Mouse (Mus musculus) liver, embryonic 14.5 days (tissue): Measurements from ENCODE around the gene Nktr. TPM values are rescaled to one million over a fixed set of nuclear protein-coding genes. Genes with fewer than 3 reads are reported as not detected.

Source experiments
- ATAC-seq: fragments of 200-750 bp; cut with Nextera tagmentation; 2 replicates; pipeline ENCODE4 v1.8.0; 2017; ENCODE audit warnings: moderate number of reproducible peaks, mild to moderate bottlenecking, moderate library complexity; ENCODE audit not compliant: insufficient read depth
- DNase-seq, 3 experiments: peaks; one replicate each; pipeline ENCODE4 v3.0.0-alpha.2; 2012 to 2013; ENCODE audit warnings: low read depth in 3 of 3, low spot score in 3 of 3
- H3K27ac ChIP-seq: fragments of 300-500 bp; sonication (generic); 2 replicates; pipeline ENCODE4 v1.5.1; 2014; ENCODE audit warnings: moderate library complexity, mild to moderate bottlenecking, control low read depth, inconsistent platforms
- H3K27me3 ChIP-seq: fragments of 300-500 bp; sonication (generic); 2 replicates; pipeline ENCODE4 v1.6.1; 2014; ENCODE audit warnings: mild to moderate bottlenecking, low read length, moderate library complexity; ENCODE audit not compliant: control insufficient read depth, insufficient read depth
- H3K36me3 ChIP-seq: fragments of 300-500 bp; sonication (generic); replicated peaks from 2 replicates; pipeline ENCODE4 v1.6.1; 2014; ENCODE audit warnings: low read depth; ENCODE audit not compliant: control insufficient read depth, insufficient read depth
- H3K4me1 ChIP-seq, 2 experiments: fragments of 200-500 bp in 1 of 2; fragments of 300-500 bp in 1 of 2; sonication (generic) in 1 of 2; replicated peaks; 2 replicates each; pipeline ENCODE4 v1.6.1; 2012 to 2014; ENCODE audit warnings: antibody characterized with exemption in 1 of 2, inconsistent platforms in 1 of 2, low read length in 1 of 2; ENCODE audit not compliant: control insufficient read depth in 2 of 2, insufficient read depth in 2 of 2
- H3K4me2 ChIP-seq: fragments of 300-500 bp; sonication (generic); 2 replicates; pipeline ENCODE4 v1.6.1; 2014; ENCODE audit warnings: low read depth, mild to moderate bottlenecking, control low read depth, moderate library complexity
- H3K4me3 ChIP-seq, 2 experiments: fragments of 200-500 bp in 1 of 2; fragments of 300-500 bp in 1 of 2; sonication (generic) in 1 of 2; 2 replicates each; pipeline ENCODE4 v1.5.1; 2012 to 2014; ENCODE audit warnings: low read depth in 2 of 2, low read length in 2 of 2, mild to moderate bottlenecking in 2 of 2, control low read depth in 1 of 2, inconsistent platforms in 1 of 2, moderate library complexity in 1 of 2; ENCODE audit not compliant: insufficient read depth in 1 of 2
- H3K9ac ChIP-seq: fragments of 300-500 bp; sonication (generic); replicated peaks from 2 replicates; pipeline ENCODE4 v1.6.1; 2014; ENCODE audit warnings: mild to moderate bottlenecking, control low read depth, moderate library complexity
- H3K9me3 ChIP-seq: fragments of 300-500 bp; sonication (generic); 2 replicates; pipeline ENCODE4 v1.6.1; 2016; ENCODE audit warnings: low read length, mixed read lengths; ENCODE audit not compliant: control insufficient read depth
- CTCF ChIP-seq: IDR thresholded peaks from 2 replicates; pipeline ENCODE4 v1.5.1; 2016; ENCODE audit warnings: antibody characterized with exemption, low read depth, control low read depth
- EP300 ChIP-seq: IDR thresholded peaks from 2 replicates; pipeline ENCODE4 v1.6.1; 2016; ENCODE audit warnings: antibody characterized with exemption, low read depth
- WGBS: fragments of 180-500 bp; shearing (Covaris S2); extraction: QIAGEN DNeasy Blood & Tissue Kit; methylation state at CpG from one replicate; pipeline ENCODE4 v1.1.7; 2014; ENCODE audit not compliant: insufficient replicate concordance; 5-methylcytosine and 5-hydroxymethylcytosine counted together
- polyA plus RNA-seq, 2 experiments: library from polyadenylated mRNA; depleted of rRNA in 1 of 2; stranded (reverse) in 1 of 2; unstranded in 1 of 2; fragments of >200 nt; fragmentation: Nextera tagmentation in 1 of 2; extraction: Ambion mirVana in 1 of 2; gene quantifications; 2 replicates each; pipeline versions ENCODE4 v1.2.1 to v1.2.3; 2012 to 2014

Nktr gene
- polyA plus RNA-seq, 2 experiments: 18.5 to 41.5 TPM

- no peak overlapping the region for H3K27ac ChIP-seq
- no peak overlapping the region for H3K4me3 ChIP-seq
- H3K9me3 ChIP-seq: no peaks in the 10 kb centered on the region
- 0 out of 4 replicates have a peak, but pooled peaks cover 0 to 3% of the 10 kb centered on the region in 2 experiments for H3K4me1 ChIP-seq
- TF ChIP-seq EP300: no peak
- no peak for TF ChIP-seq CTCF
- H3K27me3 ChIP-seq: peaks cover 14% of the 10 kb centered on the region
- 78% methylated on average over 3 of the region's 3 CpGs for WGBS
- DNase-seq: no peak
- H3K4me2 ChIP-seq: no peak overlapping the region
- H3K36me3 ChIP-seq: peaks cover 59% of the 10 kb centered on the region
- no peak overlapping the region for H3K9ac ChIP-seq
- ATAC-seq: no peak
Observed at GRCm38 (mm10) chr9:121754624-121755023, 35.7 kb downstream of the Nktr start.

GRCm38 (mm10) chr9:121756785-121757184 is 37.8 kb downstream of the Nktr start:
- Histone ChIP-seq H3K36me3 (peaks cover 38% of the 10 kb centered on the region), H3K27me3 (peaks cover 33% of the 10 kb centered on the region), H3K4me2 (no peak overlapping the region), H3K9ac (no peak overlapping the region), H3K4me1 (0 out of 4 replicates have a peak, but pooled peaks cover 0 to 3% of the 10 kb centered on the region in 2 experiments), H3K4me3 (no peak overlapping the region), H3K9me3 (no peaks in the 10 kb centered on the region), H3K27ac (no peak overlapping the region)
- TF ChIP-seq CTCF (no peak), EP300 (no peak)
- WGBS: 72% methylated on average over 3 of the region's 3 CpGs
- DNase-seq (no peak), ATAC-seq (no peak)

- H3K4me1 ChIP-seq: 0 out of 4 replicates have a peak, but pooled peaks cover 0 to 3% of the 10 kb centered on the region in 2 experiments
- no peak for TF ChIP-seq EP300
- TF ChIP-seq CTCF: no peak
- H3K36me3 ChIP-seq: peaks cover 32% of the 10 kb centered on the region
- no peak overlapping the region for H3K4me3 ChIP-seq
- no peaks in the 10 kb centered on the region for H3K9me3 ChIP-seq
- WGBS: 24% methylated on average over 3 of the region's 3 CpGs
- no peak overlapping the region for H3K9ac ChIP-seq
- no peak for ATAC-seq
- DNase-seq: no peak
- no peak overlapping the region for H3K4me2 ChIP-seq
- H3K27ac ChIP-seq: no peak overlapping the region
- H3K27me3 ChIP-seq: peaks cover 33% of the 10 kb centered on the region
Observed at GRCm38 (mm10) chr9:121757432-121757831, 38.5 kb downstream of the Nktr start.

- DNase-seq: no peak
- no peak overlapping the region for H3K4me3 ChIP-seq
- no peak for TF ChIP-seq EP300
- TF ChIP-seq CTCF: no peak
Observed at GRCm38 (mm10) chr9:121757835-121758814, 39.2 kb downstream of the Nktr start.

More at GRCm38 (mm10) chr9:121757835-121758814, 39.2 kb downstream of the Nktr start:
- Histone ChIP-seq H3K4me2 (peak overlapping the region; percentile 64), H3K4me1 (0 out of 4 replicates have a peak, but pooled peaks cover 0 to 3% of the 10 kb centered on the region in 2 experiments), H3K9ac (no peak overlapping the region), H3K9me3 (no peaks in the 10 kb centered on the region), H3K36me3 (peaks cover 27% of the 10 kb centered on the region), H3K27me3 (peaks cover 33% of the 10 kb centered on the region), H3K27ac (no peak overlapping the region)
- 58% methylated on average over 10 of the region's 10 CpGs for WGBS
- ATAC-seq: no peak
